Mouse (Mus musculus): ENCODE measurements around the gene Armc3. TPM values are rescaled to one million over a fixed set of nuclear protein-coding genes. Genes with fewer than 3 reads are reported as not detected.

The Armc3 gene
- total RNA-seq (2023; ENCODE audit: inconsistent age), result 2.0 to 3.4 TPM (median 2.3 TPM) in 4 replicates

GRCm38 (mm10) chr2:19198452-19199365 lies at the start of gene Armc3:
Gene Armc3 (plus strand): TSS chr2:19199302.

Other genes with a start within 250 kb of the Armc3 start
- 80.0 to 102 TPM (median 89.0 TPM) in 4 replicates for gene Pip4k2a, start 201.2 kb upstream of the Armc3 start, total RNA-seq (2023; ENCODE audit: inconsistent age)
- gene 4930426L09Rik, start 201.0 kb upstream of the Armc3 start, total RNA-seq (2023; ENCODE audit: inconsistent age), result 0.69 to 1.5 TPM (median 1.1 TPM) in 4 replicates
- gene Msrb2, start 172.1 kb downstream of the Armc3 start, total RNA-seq (2023; ENCODE audit: inconsistent age), result 3.9 to 4.2 TPM (median 4.0 TPM) in 4 replicates
- gene Ptf1a, start 246.4 kb downstream of the Armc3 start, total RNA-seq (2023; ENCODE audit: inconsistent age), result not detected in 4 replicates

All from B cell, adult (primary cell).